Mouse (Mus musculus): Measurements from ENCODE around the gene Znfx1. TPM values are rescaled to one million over a fixed set of nuclear protein-coding genes. Genes with fewer than 3 reads are reported as not detected.

Gene Znfx1
- polyA plus RNA-seq, 1 experiment from 2014 or later = 7.8 TPM

DNA sequence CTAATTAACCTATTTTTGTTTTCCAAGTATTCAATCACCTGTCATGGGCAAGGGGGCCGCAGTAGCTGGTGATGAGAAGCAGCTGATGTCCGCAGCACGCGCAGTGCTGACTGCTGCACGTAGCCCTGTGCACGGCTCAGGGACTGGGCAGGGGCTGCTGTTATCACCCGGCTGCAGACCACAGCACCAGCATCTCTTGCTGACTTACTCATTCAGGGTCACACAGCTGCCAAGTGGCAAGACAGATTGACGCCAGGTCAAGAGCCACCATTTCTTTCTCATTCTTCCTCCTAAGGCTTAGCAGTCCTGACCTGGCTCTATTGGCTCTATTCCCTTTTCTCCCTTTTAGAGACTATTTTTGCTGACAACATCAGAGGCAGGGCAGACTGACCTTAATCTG, 23.4 kb downstream of the Znfx1 start:
- Histone ChIP-seq H3K4me1 (ENCODE audit: control insufficient read depth in 2 of 2, insufficient read depth in 2 of 2, low read length in 2 of 2) (peaks cover 0 to 5% of the 10 kb centered on the region in 2 experiments; a peak in 3 of 4 replicates), H3K27me3 (ENCODE audit: control insufficient read depth, insufficient read depth, low read length) (no peaks in the 10 kb centered on the region), H3K4me3 (ENCODE audit: control insufficient read depth in 1 of 2, insufficient read depth in 1 of 2, low read depth in 1 of 2, low read length in 2 of 2) (no peak overlapping the region), H3K27ac (replicated peaks in 1 of 2; ENCODE audit: control insufficient read depth in 1 of 2, insufficient read depth in 1 of 2, low read depth in 2 of 2, low read length in 2 of 2) (no peak overlapping the region), H3K9ac (ENCODE audit: low read length) (no peak overlapping the region), H3K4me2 (ENCODE audit: low read length) (no peak overlapping the region), H3K9me3 (ENCODE audit: control insufficient read depth, low read length) (no peaks in the 10 kb centered on the region), H3K36me3 (ENCODE audit: control insufficient read depth, insufficient read depth, low read length) (peaks cover 100% of the 10 kb centered on the region)
- 78% methylated on average over 8 of the region's 8 CpGs for WGBS
- no peak for ATAC-seq (ENCODE audit: insufficient number of reproducible peaks, insufficient read depth, low FRiP score, low read depth)

DNA sequence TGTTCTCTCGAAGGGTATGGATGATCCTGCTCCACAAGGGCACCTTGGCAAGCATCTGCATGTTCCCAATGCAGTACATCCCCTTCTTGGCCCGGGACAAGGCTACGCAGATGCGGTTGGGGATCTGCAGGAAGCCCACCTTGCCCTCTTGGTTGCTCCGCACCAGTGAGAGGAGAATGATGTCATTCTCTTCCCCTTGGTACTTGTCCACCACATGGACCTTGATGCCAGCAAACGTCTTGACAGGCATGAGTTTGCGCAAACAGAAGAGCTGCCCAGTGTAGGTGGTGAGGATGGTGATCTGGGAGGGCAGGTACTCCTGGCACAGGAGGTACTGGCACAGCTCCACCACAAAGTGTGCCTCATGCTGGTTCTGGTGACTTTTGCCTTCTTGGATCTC, 24.1 kb downstream of the Znfx1 start:
- Histone ChIP-seq H3K27ac (replicated peaks in 1 of 2; ENCODE audit: control insufficient read depth in 1 of 2, insufficient read depth in 1 of 2, low read depth in 2 of 2, low read length in 2 of 2) (no peak overlapping the region), H3K36me3 (ENCODE audit: control insufficient read depth, insufficient read depth, low read length) (peaks cover 100% of the 10 kb centered on the region), H3K4me1 (ENCODE audit: control insufficient read depth in 2 of 2, insufficient read depth in 2 of 2, low read length in 2 of 2) (peaks cover 0 to 5% of the 10 kb centered on the region in 2 experiments; a peak in 3 of 4 replicates), H3K27me3 (ENCODE audit: control insufficient read depth, insufficient read depth, low read length) (no peaks in the 10 kb centered on the region), H3K4me2 (ENCODE audit: low read length) (no peak overlapping the region), H3K9me3 (ENCODE audit: control insufficient read depth, low read length) (no peaks in the 10 kb centered on the region), H3K4me3 (ENCODE audit: control insufficient read depth in 1 of 2, insufficient read depth in 1 of 2, low read depth in 1 of 2, low read length in 2 of 2) (no peak overlapping the region), H3K9ac (ENCODE audit: low read length) (no peak overlapping the region)
- 93% methylated on average over 7 of the region's 7 CpGs for WGBS
- ATAC-seq (ENCODE audit: insufficient number of reproducible peaks, insufficient read depth, low FRiP score, low read depth) = no peak

DNA sequence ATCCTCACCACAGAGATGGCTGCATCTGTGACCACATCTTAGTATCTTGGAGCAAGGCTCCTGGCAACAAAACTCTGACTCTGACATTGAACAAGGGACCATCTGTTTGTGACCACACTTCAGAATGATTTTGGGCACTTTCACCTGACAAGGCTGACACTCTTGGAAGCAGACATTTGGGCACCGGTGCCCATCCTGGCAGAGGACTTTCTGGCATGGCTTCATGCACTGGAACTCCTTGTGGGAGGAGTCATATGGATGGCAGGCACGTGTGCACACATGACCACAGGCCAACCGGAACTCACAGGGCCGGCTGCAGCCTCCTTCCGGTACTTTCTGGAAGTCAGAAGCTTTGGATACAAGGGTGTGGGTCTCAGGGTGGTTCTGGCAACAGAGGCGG, 24.5 kb downstream of the Znfx1 start:
- Histone ChIP-seq H3K4me1 (ENCODE audit: control insufficient read depth in 2 of 2, insufficient read depth in 2 of 2, low read length in 2 of 2) (peaks cover 0 to 3% of the 10 kb centered on the region in 2 experiments; a peak in 2 of 4 replicates), H3K36me3 (ENCODE audit: control insufficient read depth, insufficient read depth, low read length) (peaks cover 100% of the 10 kb centered on the region), H3K4me3 (ENCODE audit: control insufficient read depth in 1 of 2, insufficient read depth in 1 of 2, low read depth in 1 of 2, low read length in 2 of 2) (no peak overlapping the region), H3K4me2 (ENCODE audit: low read length) (no peak overlapping the region), H3K9me3 (ENCODE audit: control insufficient read depth, low read length) (no peaks in the 10 kb centered on the region), H3K27ac (replicated peaks in 1 of 2; ENCODE audit: control insufficient read depth in 1 of 2, insufficient read depth in 1 of 2, low read depth in 2 of 2, low read length in 2 of 2) (no peak overlapping the region), H3K27me3 (ENCODE audit: control insufficient read depth, insufficient read depth, low read length) (no peaks in the 10 kb centered on the region), H3K9ac (ENCODE audit: low read length) (no peak overlapping the region)
- 87% methylated on average over 6 of the region's 6 CpGs for WGBS
- ATAC-seq (ENCODE audit: insufficient number of reproducible peaks, insufficient read depth, low FRiP score, low read depth) = no peak

DNA sequence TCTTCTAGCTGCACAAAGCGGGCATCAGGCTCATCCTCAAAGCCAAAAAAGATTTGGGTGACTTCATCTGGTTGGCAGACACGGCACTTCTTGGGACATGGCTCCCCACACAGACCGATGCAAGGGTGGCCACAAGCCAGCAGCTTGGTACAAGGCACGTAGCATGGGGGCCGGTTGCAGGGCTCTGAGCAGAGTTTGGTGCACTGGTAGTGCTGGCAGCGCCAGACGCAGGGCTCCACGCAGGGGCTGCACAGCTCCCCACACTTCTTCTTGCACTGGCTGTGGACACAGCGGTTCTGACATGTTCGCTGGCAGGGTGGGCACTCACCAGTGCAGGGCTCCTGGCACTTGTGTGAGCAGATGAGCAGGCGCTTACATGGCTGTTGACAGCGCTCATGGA, 25.1 kb downstream of the Znfx1 start:
- whole genome bisulfite sequencing = 90% methylated on average over 12 of the region's 12 CpGs

DNA sequence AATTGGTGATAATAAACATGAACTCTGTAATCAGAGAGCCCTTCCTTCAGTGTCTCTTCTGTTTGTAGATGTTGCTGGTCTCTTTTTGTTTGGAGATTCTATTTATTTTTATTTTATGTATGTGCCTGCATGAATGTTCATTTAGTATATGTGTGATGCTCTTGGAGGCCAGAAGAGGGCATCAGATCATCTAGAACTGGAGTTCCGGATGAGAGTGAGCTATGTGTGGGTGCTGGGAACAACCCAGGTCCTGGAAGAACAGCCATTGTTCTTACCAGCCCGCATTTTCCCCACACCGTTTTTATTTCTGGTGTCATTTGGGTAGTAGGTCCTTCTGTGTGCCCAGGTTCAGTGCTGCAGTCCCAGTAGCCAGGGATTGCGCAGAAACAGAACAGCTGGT, 32.3 kb downstream of the Znfx1 start:
- H3K9me3 ChIP-seq (ENCODE audit: control insufficient read depth, low read length) = no peaks in the 10 kb centered on the region
- WGBS = 94% methylated on average over 4 of the region's 4 CpGs

More for the DNA sequence above, 25.1 kb downstream of the Znfx1 start:
- H3K4me1 ChIP-seq (ENCODE audit: control insufficient read depth in 2 of 2, insufficient read depth in 2 of 2, low read length in 2 of 2) = no peaks in the 10 kb centered on the region
- H3K27me3 ChIP-seq (ENCODE audit: control insufficient read depth, insufficient read depth, low read length) = no peaks in the 10 kb centered on the region
- no peaks in the 10 kb centered on the region for H3K9me3 ChIP-seq (ENCODE audit: control insufficient read depth, low read length)
- H3K27ac ChIP-seq (replicated peaks in 1 of 2; ENCODE audit: control insufficient read depth in 1 of 2, insufficient read depth in 1 of 2, low read depth in 2 of 2, low read length in 2 of 2) = no peak overlapping the region
- no peak overlapping the region for H3K4me2 ChIP-seq (ENCODE audit: low read length)
- no peak for ATAC-seq (ENCODE audit: insufficient number of reproducible peaks, insufficient read depth, low FRiP score, low read depth)
- H3K36me3 ChIP-seq (ENCODE audit: control insufficient read depth, insufficient read depth, low read length) = peaks cover 98% of the 10 kb centered on the region
- H3K9ac ChIP-seq (ENCODE audit: low read length) = no peak overlapping the region
- H3K4me3 ChIP-seq (ENCODE audit: control insufficient read depth in 1 of 2, insufficient read depth in 1 of 2, low read depth in 1 of 2, low read length in 2 of 2) = no peak overlapping the region

DNA sequence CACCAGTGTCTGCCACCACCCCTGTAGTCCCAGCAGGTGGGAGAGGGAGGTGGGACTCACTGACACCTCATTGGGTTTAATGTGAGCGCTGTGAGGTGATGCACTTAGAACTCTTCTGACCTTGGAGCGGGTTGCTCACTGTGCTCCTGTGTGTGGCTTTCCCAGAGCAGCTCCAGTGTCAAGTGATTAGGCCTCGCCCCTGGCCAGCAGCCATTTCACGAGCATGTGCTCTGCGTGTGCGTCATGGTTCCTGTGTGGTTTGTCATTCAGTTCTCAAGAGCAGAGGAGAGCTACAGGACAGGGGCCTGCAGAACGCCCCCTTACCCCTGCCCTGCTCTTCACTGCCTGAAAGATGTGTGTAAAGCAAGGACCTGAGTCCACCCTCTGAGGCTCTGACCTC, 34.3 kb downstream of the Znfx1 start:
- 94% methylated on average over 7 of the region's 7 CpGs for WGBS
- peaks cover 95% of the 10 kb centered on the region for H3K36me3 ChIP-seq (ENCODE audit: control insufficient read depth, insufficient read depth, low read length)

More for the DNA sequence above, 32.3 kb downstream of the Znfx1 start:
- H3K4me3 ChIP-seq (ENCODE audit: control insufficient read depth in 1 of 2, insufficient read depth in 1 of 2, low read depth in 1 of 2, low read length in 2 of 2) = no peak overlapping the region
- no peak for ATAC-seq (ENCODE audit: insufficient number of reproducible peaks, insufficient read depth, low FRiP score, low read depth)
- no peaks in the 10 kb centered on the region for H3K27me3 ChIP-seq (ENCODE audit: control insufficient read depth, insufficient read depth, low read length)
- no peak overlapping the region for H3K9ac ChIP-seq (ENCODE audit: low read length)
- H3K4me1 ChIP-seq (ENCODE audit: control insufficient read depth in 2 of 2, insufficient read depth in 2 of 2, low read length in 2 of 2) = no peaks in the 10 kb centered on the region
- no peak overlapping the region for H3K4me2 ChIP-seq (ENCODE audit: low read length)
- H3K36me3 ChIP-seq (ENCODE audit: control insufficient read depth, insufficient read depth, low read length) = peaks cover 98% of the 10 kb centered on the region
- no peak overlapping the region for H3K27ac ChIP-seq (replicated peaks in 1 of 2; ENCODE audit: control insufficient read depth in 1 of 2, insufficient read depth in 1 of 2, low read depth in 2 of 2, low read length in 2 of 2)

DNA sequence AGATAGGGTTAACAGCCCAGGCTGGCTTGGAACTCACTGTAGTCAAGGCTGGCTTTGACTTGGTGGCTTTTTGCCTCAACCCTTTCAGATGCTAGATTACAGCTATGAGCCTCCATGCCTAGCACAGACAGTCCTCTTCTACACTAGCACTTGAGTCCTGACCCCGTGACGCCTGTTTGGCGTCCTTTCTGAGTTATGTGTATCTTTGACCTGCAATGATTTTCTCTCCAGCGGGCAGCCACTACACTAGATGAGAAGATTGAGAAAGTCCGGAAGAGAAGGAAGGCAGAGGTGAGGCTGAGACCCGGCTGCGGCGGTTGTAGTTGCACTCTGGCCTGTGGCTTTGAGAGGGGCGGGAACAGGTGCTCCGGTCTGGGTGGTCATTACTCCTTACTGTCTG, 43.4 kb downstream of the Znfx1 start:
- no peak overlapping the region for H3K4me3 ChIP-seq (ENCODE audit: control insufficient read depth in 1 of 2, insufficient read depth in 1 of 2, low read depth in 1 of 2, low read length in 2 of 2)
- no peak overlapping the region for H3K27ac ChIP-seq (replicated peaks in 1 of 2; ENCODE audit: control insufficient read depth in 1 of 2, insufficient read depth in 1 of 2, low read depth in 2 of 2, low read length in 2 of 2)
- WGBS = 91% methylated on average over 10 of the region's 10 CpGs
- no peak overlapping the region for H3K4me2 ChIP-seq (ENCODE audit: low read length)
- no peaks in the 10 kb centered on the region for H3K27me3 ChIP-seq (ENCODE audit: control insufficient read depth, insufficient read depth, low read length)
- peaks cover 8 to 11% of the 10 kb centered on the region in 2 experiments; a peak in 3 of 4 replicates for H3K4me1 ChIP-seq (ENCODE audit: control insufficient read depth in 2 of 2, insufficient read depth in 2 of 2, low read length in 2 of 2)
- no peak overlapping the region for H3K9ac ChIP-seq (ENCODE audit: low read length)
- H3K36me3 ChIP-seq (ENCODE audit: control insufficient read depth, insufficient read depth, low read length) = peaks cover 60% of the 10 kb centered on the region
- H3K9me3 ChIP-seq (ENCODE audit: control insufficient read depth, low read length) = no peaks in the 10 kb centered on the region
- ATAC-seq (ENCODE audit: insufficient number of reproducible peaks, insufficient read depth, low FRiP score, low read depth) = no peak

More for the DNA sequence above, 34.3 kb downstream of the Znfx1 start:
- no peaks in the 10 kb centered on the region for H3K27me3 ChIP-seq (ENCODE audit: control insufficient read depth, insufficient read depth, low read length)
- H3K4me2 ChIP-seq (ENCODE audit: low read length) = no peak overlapping the region
- H3K9me3 ChIP-seq (ENCODE audit: control insufficient read depth, low read length) = no peaks in the 10 kb centered on the region
- no peak overlapping the region for H3K4me3 ChIP-seq (ENCODE audit: control insufficient read depth in 1 of 2, insufficient read depth in 1 of 2, low read depth in 1 of 2, low read length in 2 of 2)
- H3K4me1 ChIP-seq (ENCODE audit: control insufficient read depth in 2 of 2, insufficient read depth in 2 of 2, low read length in 2 of 2) = no peaks in the 10 kb centered on the region
- no peak overlapping the region for H3K27ac ChIP-seq (replicated peaks in 1 of 2; ENCODE audit: control insufficient read depth in 1 of 2, insufficient read depth in 1 of 2, low read depth in 2 of 2, low read length in 2 of 2)
- no peak for ATAC-seq (ENCODE audit: insufficient number of reproducible peaks, insufficient read depth, low FRiP score, low read depth)
- no peak overlapping the region for H3K9ac ChIP-seq (ENCODE audit: low read length)

DNA sequence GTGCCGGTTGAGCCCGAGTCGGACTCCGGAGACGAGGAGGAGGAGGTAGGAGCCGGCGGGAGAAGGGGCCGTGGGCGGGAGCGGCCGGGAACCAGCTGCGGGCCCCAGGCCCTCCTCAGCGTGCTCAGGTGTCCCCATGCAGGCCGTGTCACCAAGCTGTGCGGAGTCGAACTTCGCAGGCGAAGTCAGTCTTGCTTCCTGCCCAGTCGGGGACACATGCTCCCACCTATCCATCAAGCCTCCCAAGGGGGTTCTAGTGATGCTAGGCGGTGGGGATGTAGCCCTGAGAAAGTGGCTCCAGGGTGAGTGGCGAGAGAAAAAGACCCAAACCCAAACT, 47.5 kb downstream of the Znfx1 start:
- H3K9ac ChIP-seq (ENCODE audit: low read length) = peak overlapping the region; percentile 92
- ATAC-seq (ENCODE audit: insufficient number of reproducible peaks, insufficient read depth, low FRiP score, low read depth) = peak; percentile 61
- peak overlapping the region; percentile 76 to 89 for H3K4me3 ChIP-seq (ENCODE audit: control insufficient read depth in 1 of 2, insufficient read depth in 1 of 2, low read depth in 1 of 2, low read length in 2 of 2)
- H3K27ac ChIP-seq (replicated peaks in 1 of 2; ENCODE audit: control insufficient read depth in 1 of 2, insufficient read depth in 1 of 2, low read depth in 2 of 2, low read length in 2 of 2) = peak overlapping the region in 1 of 2 experiments; percentile 77; a peak in 2 of 4 replicates
- no peaks in the 10 kb centered on the region for H3K27me3 ChIP-seq (ENCODE audit: control insufficient read depth, insufficient read depth, low read length)
- 0% methylated on average over 19 of the region's 21 CpGs for WGBS
- peaks cover 26% of the 10 kb centered on the region for H3K36me3 ChIP-seq (ENCODE audit: control insufficient read depth, insufficient read depth, low read length)
- no peaks in the 10 kb centered on the region for H3K9me3 ChIP-seq (ENCODE audit: control insufficient read depth, low read length)
- H3K4me2 ChIP-seq (ENCODE audit: low read length) = peak overlapping the region; percentile 96
- H3K4me1 ChIP-seq (ENCODE audit: control insufficient read depth in 2 of 2, insufficient read depth in 2 of 2, low read length in 2 of 2) = peaks cover 8 to 11% of the 10 kb centered on the region in 2 experiments; a peak in 3 of 4 replicates

Measured in heart, embryonic 14.5 days (tissue).